Mouse (Mus musculus) liver, adult 2 months (tissue): ENCODE data around the gene Zfp622.

ENCODE experiments used
- CTCF ChIP-seq: fragments of 200-500 bp; IDR thresholded peaks from 2 replicates; pipeline ENCODE4 v1.5.1; 2011; ENCODE audit warnings: low read depth, low read length, control low read depth
- POLR2A ChIP-seq: fragments of 200-500 bp; IDR thresholded peaks from 2 replicates; pipeline ENCODE4 v1.6.1; 2011; ENCODE audit warnings: low read length, control low read depth; ENCODE audit not compliant: insufficient read depth; ENCODE audit errors: extremely low read depth

DNA sequence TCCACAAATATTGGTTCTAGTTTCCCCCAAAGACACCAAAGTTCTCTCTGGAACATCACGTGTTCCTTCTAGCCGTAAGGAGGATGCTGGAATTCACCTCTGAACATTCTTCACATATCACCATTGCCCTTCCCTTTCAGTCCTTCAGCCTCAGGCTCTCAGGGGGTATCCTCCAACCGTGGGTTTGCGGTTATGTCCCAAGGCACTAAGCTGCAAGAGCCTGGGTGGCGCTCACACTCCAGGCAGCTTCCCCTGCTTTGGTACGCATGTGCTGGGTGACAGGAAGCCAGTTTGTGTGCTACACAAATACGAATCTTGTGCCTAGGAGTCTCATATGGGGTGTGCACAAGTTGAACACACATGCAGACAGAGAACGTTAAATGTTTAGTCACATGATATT is 36.8 kb upstream of the Zfp622 start:
- TF ChIP-seq POLR2A, result no peak
- no peak for TF ChIP-seq CTCF
